Mouse (Mus musculus) hindbrain, embryonic 16.5 days (tissue): Measurements from ENCODE around the gene Smad9. TPM values are rescaled to one million over a fixed set of nuclear protein-coding genes. Genes with fewer than 3 reads are reported as not detected.

Source experiments
- ATAC-seq: fragments of 200-750 bp; cut with Nextera tagmentation; 2 replicates; pipeline ENCODE4 v1.8.0; 2017; ENCODE audit warnings: moderate TSS enrichment, moderate library complexity
- H3K27ac ChIP-seq: fragments of 300-500 bp; sonication (generic); 2 replicates; pipeline ENCODE4 v1.5.1; 2014; ENCODE audit warnings: low read depth, mild to moderate bottlenecking, control low read depth, low read length, moderate library complexity
- H3K27me3 ChIP-seq: fragments of 300-500 bp; sonication (generic); replicated peaks from 2 replicates; pipeline ENCODE4 v1.6.1; 2014; ENCODE audit warnings: low read length; ENCODE audit not compliant: control insufficient read depth, insufficient read depth
- H3K36me3 ChIP-seq: fragments of 300-500 bp; sonication (generic); 2 replicates; pipeline ENCODE4 v1.6.1; 2014; ENCODE audit warnings: mild to moderate bottlenecking, low read length, moderate library complexity, mixed read lengths; ENCODE audit not compliant: control insufficient read depth, insufficient read depth
- H3K4me1 ChIP-seq: fragments of 300-500 bp; sonication (generic); 2 replicates; pipeline ENCODE4 v1.6.1; 2014; ENCODE audit warnings: low read depth, low read length; ENCODE audit not compliant: control insufficient read depth, insufficient read depth
- H3K4me2 ChIP-seq: fragments of 300-500 bp; sonication (generic); 2 replicates; pipeline ENCODE4 v1.6.1; 2014; ENCODE audit warnings: mild to moderate bottlenecking, low read length, control low read depth, moderate library complexity
- H3K4me3 ChIP-seq: fragments of 300-500 bp; sonication (generic); 2 replicates; pipeline ENCODE4 v1.5.1; 2014; ENCODE audit warnings: mild to moderate bottlenecking, low read length, control low read depth, moderate library complexity
- H3K9ac ChIP-seq: fragments of 300-500 bp; sonication (generic); 2 replicates; pipeline ENCODE4 v1.6.1; 2014; ENCODE audit warnings: low read depth, mild to moderate bottlenecking, control low read depth, low read length, moderate library complexity
- H3K9me3 ChIP-seq: fragments of 300-500 bp; sonication (generic); 2 replicates; pipeline ENCODE4 v1.6.1; 2014; ENCODE audit warnings: mild to moderate bottlenecking, low read length, moderate library complexity; ENCODE audit not compliant: control insufficient read depth
- WGBS: fragments of 180-500 bp; shearing (Covaris S2); extraction: QIAGEN DNeasy Blood & Tissue Kit; methylation state at CpG from one replicate; pipeline ENCODE4 v1.1.7; 2014; 5-methylcytosine and 5-hydroxymethylcytosine counted together
- polyA plus RNA-seq: library from polyadenylated mRNA; unstranded; fragments of >200 nt; fragmentation: Nextera tagmentation; extraction: Ambion mirVana; gene quantifications from 2 replicates; pipeline ENCODE4 v1.2.1, GENCODE M21; 2015

Smad9 gene
- polyA plus RNA-seq, 1 experiment from 2014 or later, result 0.90 TPM

DNA sequence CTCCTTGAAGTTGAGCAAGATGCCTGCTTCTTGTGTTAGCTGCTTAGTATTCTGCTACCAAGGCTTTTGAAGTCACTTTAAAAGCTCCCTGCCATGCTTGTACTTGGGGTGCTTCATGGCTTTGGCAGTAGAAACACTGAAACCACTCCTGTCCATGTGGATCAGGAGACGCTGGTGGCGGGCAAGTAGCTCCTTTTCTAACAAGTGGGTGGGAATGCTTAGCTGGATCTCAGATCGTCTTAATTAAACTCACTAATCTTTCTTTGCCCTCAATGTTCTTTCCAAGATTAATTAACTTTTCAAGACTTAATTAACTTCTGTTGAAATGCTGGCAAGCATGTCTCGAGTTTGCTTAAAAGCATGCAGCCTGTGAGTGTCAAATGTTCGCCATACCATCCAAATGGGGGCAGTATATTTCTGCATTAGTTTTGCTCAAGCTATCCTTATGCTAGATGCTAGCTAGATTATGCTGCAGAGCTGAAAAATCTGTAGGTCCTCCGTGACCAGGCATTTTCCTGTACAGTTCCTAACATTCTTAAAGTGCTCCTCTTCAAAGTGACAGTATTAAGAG, 58.1 kb downstream of the Smad9 start:
- Histone ChIP-seq H3K9me3 (no peaks in the 10 kb centered on the region), H3K36me3 (no peaks in the 10 kb centered on the region), H3K27me3 (no peaks in the 10 kb centered on the region), H3K4me2 (no peak overlapping the region), H3K27ac (no peak overlapping the region), H3K4me1 (no peaks in the 10 kb centered on the region), H3K9ac (no peak overlapping the region), H3K4me3 (no peak overlapping the region)
- ATAC-seq, result peak; percentile 61
- WGBS, result 44% methylated on average over 6 of the region's 6 CpGs

DNA sequence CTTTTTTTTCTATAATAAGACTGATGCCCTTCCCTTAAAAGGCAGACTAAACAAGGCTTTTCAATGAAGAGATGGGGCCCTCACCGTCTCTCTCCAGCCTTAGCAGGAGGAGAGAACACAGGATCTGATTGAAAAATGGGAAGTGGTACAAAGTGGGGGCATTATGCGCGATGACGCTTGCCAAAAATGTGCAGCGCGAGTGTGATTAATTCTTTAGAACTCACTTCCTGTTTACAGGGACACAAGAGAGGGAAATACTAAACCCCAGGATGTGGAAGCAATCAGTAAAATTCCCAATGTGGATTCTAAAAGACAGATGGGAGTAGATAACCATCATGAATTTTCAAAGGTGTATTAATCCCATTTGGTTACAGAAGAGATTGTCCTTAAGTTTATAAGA, 59.2 kb downstream of the Smad9 start:
- H3K4me2 ChIP-seq, result no peak overlapping the region
- no peak overlapping the region for H3K9ac ChIP-seq
- H3K27me3 ChIP-seq, result no peaks in the 10 kb centered on the region
- no peaks in the 10 kb centered on the region for H3K36me3 ChIP-seq
- H3K27ac ChIP-seq, result no peak overlapping the region
- H3K4me3 ChIP-seq, result no peak overlapping the region
- ATAC-seq, result no peak
- H3K9me3 ChIP-seq, result no peaks in the 10 kb centered on the region
- H3K4me1 ChIP-seq, result no peaks in the 10 kb centered on the region
- WGBS, result 85% methylated on average over 6 of the region's 6 CpGs

DNA sequence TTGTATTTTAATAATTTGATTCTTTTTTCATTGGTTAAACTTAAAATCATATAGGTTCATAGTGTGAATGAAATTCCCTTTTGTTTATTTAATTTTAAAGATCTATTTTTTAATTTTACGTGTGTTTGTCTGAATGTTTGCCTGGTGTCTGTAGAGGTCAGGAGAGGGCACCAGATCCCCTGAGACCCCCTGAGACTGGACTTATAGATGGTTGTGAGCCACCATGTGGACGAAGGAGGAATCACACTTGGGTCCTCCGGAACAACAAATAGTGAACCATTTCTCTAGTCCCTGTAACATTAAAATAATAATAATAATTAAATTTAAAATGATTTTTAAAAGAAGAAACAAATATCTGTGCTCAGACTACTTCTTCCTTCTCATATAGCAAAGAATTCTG, 59.9 kb downstream of the Smad9 start:
- 34% methylated on average over 3 of the region's 3 CpGs for WGBS
- Histone ChIP-seq H3K36me3 (no peaks in the 10 kb centered on the region), H3K4me2 (no peak overlapping the region), H3K9ac (no peak overlapping the region), H3K27me3 (no peaks in the 10 kb centered on the region), H3K4me3 (no peak overlapping the region), H3K27ac (no peak overlapping the region), H3K9me3 (no peaks in the 10 kb centered on the region), H3K4me1 (no peaks in the 10 kb centered on the region)
- no peak for ATAC-seq

DNA sequence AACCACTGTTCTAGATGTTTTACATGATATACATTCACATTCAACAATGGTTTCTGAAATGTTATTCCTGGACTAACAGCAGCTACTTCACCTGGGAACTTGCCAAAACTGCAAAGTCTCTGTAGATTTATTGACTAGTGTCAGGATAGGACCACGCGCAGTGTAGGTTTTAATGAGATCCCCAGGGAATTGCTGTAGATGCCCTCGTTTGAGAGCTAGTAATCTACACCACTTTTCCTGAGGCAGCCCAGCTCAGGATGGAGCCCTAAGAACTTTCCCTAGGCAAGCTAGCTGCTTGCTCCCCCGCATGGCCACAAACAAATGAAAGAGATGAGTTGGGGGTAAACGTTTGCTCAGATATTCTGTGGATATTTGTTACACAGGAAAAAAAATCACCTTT, 67.1 kb downstream of the Smad9 start:
- Histone ChIP-seq H3K27ac (no peak overlapping the region), H3K9ac (no peak overlapping the region), H3K4me3 (no peak overlapping the region), H3K4me1 (no peaks in the 10 kb centered on the region), H3K9me3 (no peaks in the 10 kb centered on the region), H3K4me2 (no peak overlapping the region), H3K36me3 (no peaks in the 10 kb centered on the region), H3K27me3 (no peaks in the 10 kb centered on the region)
- 68% methylated on average over 5 of the region's 5 CpGs for WGBS
- no peak for ATAC-seq

DNA sequence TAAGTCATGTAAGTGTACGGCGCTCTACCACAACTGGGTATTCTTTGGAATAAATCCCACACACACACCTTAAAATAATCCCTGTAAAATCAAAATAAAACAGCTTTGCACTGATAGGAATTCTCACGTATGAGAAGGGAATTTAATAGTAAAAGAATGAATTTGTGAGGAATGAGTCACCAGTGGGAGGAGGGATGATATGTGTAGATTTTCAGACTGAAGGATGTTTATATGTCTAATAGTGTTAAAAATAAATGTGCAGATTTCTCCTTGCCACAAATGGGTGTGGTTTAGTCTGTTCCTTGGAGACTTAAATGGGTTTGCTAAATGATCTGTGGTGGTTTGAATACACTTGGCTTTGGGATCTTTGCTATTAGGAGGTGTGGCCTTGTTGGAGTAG, 77.1 kb downstream of the Smad9 start:
- Histone ChIP-seq H3K4me1 (no peaks in the 10 kb centered on the region), H3K9me3 (no peaks in the 10 kb centered on the region), H3K27ac (no peak overlapping the region), H3K9ac (no peak overlapping the region), H3K4me2 (no peak overlapping the region), H3K27me3 (no peaks in the 10 kb centered on the region), H3K36me3 (no peaks in the 10 kb centered on the region), H3K4me3 (no peak overlapping the region)
- 87% methylated on average over 3 of the region's 3 CpGs for WGBS
- ATAC-seq, result no peak

DNA sequence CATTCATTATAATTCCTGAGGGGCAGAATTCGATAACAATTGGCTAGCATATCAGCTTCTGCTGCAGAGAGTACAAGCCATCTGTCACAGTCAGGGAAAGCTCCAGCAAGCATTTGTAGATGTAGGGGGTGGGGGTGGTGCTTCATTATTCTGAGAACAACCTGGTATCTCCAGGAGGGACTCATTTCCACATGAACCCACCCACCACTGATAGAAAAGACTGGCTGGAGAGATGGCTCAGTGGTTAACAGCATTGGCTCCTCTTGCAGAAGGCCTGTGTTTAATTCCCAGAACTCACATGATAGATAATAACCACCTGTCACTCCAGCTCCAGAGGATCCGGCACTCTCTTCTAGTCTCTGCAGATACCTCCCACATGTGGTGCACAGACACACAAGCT, 80.0 kb downstream of the Smad9 start:
- H3K27me3 ChIP-seq, result no peaks in the 10 kb centered on the region
- peak; percentile 78 for ATAC-seq
- no peak overlapping the region for H3K4me3 ChIP-seq
- no peaks in the 10 kb centered on the region for H3K9me3 ChIP-seq
- no peaks in the 10 kb centered on the region for H3K36me3 ChIP-seq
- no peak overlapping the region for H3K9ac ChIP-seq
- H3K4me2 ChIP-seq, result no peak overlapping the region
- H3K4me1 ChIP-seq, result no peaks in the 10 kb centered on the region
- no peak overlapping the region; the same call in 1 of the 2 replicates for H3K27ac ChIP-seq
- 34% methylated on average over 2 of the region's 2 CpGs for WGBS

Other genes starting within 250 kb of the Smad9 start
- gene Supt20, start 62.8 kb upstream of the Smad9 start, polyA plus RNA-seq, result 70.6 and 87.8 TPM in 2 replicates
- 0.43 TPM in 1 of 2 replicates, not detected in the other for gene Gm21958, start 41.2 kb upstream of the Smad9 start, polyA plus RNA-seq
- gene Exosc8, start 20.2 kb upstream of the Smad9 start, polyA plus RNA-seq, result 69.9 and 71.6 TPM in 2 replicates
- 46.2 and 47.9 TPM in 2 replicates for gene Alg5, start 20.0 kb upstream of the Smad9 start, polyA plus RNA-seq
- gene Rfxap, start 52.2 kb downstream of the Smad9 start, polyA plus RNA-seq, result 38.8 and 42.0 TPM in 2 replicates
- 1.7 and 1.9 TPM in 2 replicates for gene Sertm1, start 160.3 kb downstream of the Smad9 start, polyA plus RNA-seq